Mouse (Mus musculus) forebrain, embryonic 12.5 days (tissue): ENCODE results near the gene Axin2. TPM values are rescaled to one million over a fixed set of nuclear protein-coding genes. Genes with fewer than 3 reads are reported as not detected.

Source experiments
- ATAC-seq: fragments of 200-750 bp; cut with Nextera tagmentation; 2 replicates; pipeline ENCODE4 v1.8.0; 2017; ENCODE audit warnings: moderate TSS enrichment; ENCODE audit not compliant: low FRiP score
- H3K27ac ChIP-seq: fragments of 300-500 bp; sonication (generic); 2 replicates; pipeline ENCODE4 v1.5.1; 2016; ENCODE audit warnings: mild to moderate bottlenecking
- H3K27me3 ChIP-seq: fragments of 300-500 bp; sonication (generic); 2 replicates; pipeline ENCODE4 v1.6.1; 2016; ENCODE audit warnings: mild to moderate bottlenecking
- H3K36me3 ChIP-seq: fragments of 300-500 bp; sonication (generic); replicated peaks from 2 replicates; pipeline ENCODE4 v1.6.1; 2016; ENCODE audit warnings: mild to moderate bottlenecking
- H3K4me1 ChIP-seq: fragments of 300-500 bp; sonication (generic); 2 replicates; pipeline ENCODE4 v1.6.1; 2016
- H3K4me2 ChIP-seq: fragments of 300-500 bp; sonication (generic); 2 replicates; pipeline ENCODE4 v1.6.1; 2016; ENCODE audit warnings: mild to moderate bottlenecking, moderate library complexity
- H3K4me3 ChIP-seq: fragments of 300-500 bp; sonication (generic); replicated peaks from 2 replicates; pipeline ENCODE4 v1.5.1; 2016; ENCODE audit warnings: mild to moderate bottlenecking
- H3K9ac ChIP-seq: fragments of 300-500 bp; sonication (generic); 2 replicates; pipeline ENCODE4 v1.6.1; 2016; ENCODE audit warnings: mild to moderate bottlenecking
- H3K9me3 ChIP-seq: fragments of 300-500 bp; sonication (generic); 2 replicates; pipeline ENCODE4 v1.6.1; 2016
- WGBS: fragments of 180-500 bp; shearing (Covaris S2); methylation state at CpG from one replicate; pipeline ENCODE4 v1.1.7; 2016; 5-methylcytosine and 5-hydroxymethylcytosine counted together
- polyA plus RNA-seq: library from polyadenylated mRNA; unstranded; fragments of >200 nt; fragmentation: Nextera tagmentation; extraction: Ambion mirVana; gene quantifications from 2 replicates; pipeline ENCODE4 v1.2.1, GENCODE M21; 2016

Gene Axin2
- polyA plus RNA-seq, 1 experiment from 2014 or later, result 17.4 TPM

GRCm38 (mm10) chr11:108961651-108962065 is 41.5 kb downstream of the Axin2 start:
- Histone ChIP-seq H3K36me3 (no peaks in the 10 kb centered on the region), H3K4me3 (no peak overlapping the region), H3K27me3 (no peaks in the 10 kb centered on the region), H3K4me1 (peaks cover 15% of the 10 kb centered on the region), H3K9ac (no peak overlapping the region), H3K9me3 (no peaks in the 10 kb centered on the region), H3K27ac (peak overlapping the region; percentile 69), H3K4me2 (peak overlapping the region; percentile 5; the same call in 1 of the 2 replicates)
- 3% methylated on average over 11 of the region's 11 CpGs for WGBS
- no peak for ATAC-seq

GRCm38 (mm10) chr11:108963476-108964232 is 43.5 kb downstream of the Axin2 start:
- H3K27ac ChIP-seq, result no peak overlapping the region; the same call in 1 of the 2 replicates
- H3K27me3 ChIP-seq, result no peaks in the 10 kb centered on the region
- no peak overlapping the region for H3K4me3 ChIP-seq
- H3K36me3 ChIP-seq, result no peaks in the 10 kb centered on the region
- H3K9me3 ChIP-seq, result no peaks in the 10 kb centered on the region
- WGBS, result 85% methylated on average over 15 of the region's 15 CpGs
- H3K4me2 ChIP-seq, result no peak overlapping the region
- no peak for ATAC-seq
- H3K9ac ChIP-seq, result no peak overlapping the region
- peaks cover 9% of the 10 kb centered on the region for H3K4me1 ChIP-seq

- H3K9me3 ChIP-seq, result 0 out of 2 replicates have a peak, but pooled peaks cover 2% of the 10 kb centered on the region
- H3K9ac ChIP-seq, result no peak overlapping the region
- no peak overlapping the region for H3K4me3 ChIP-seq
- no peaks in the 10 kb centered on the region for H3K36me3 ChIP-seq
- WGBS, result 78% methylated on average over 6 of the region's 6 CpGs
- no peak overlapping the region for H3K4me2 ChIP-seq
- H3K27me3 ChIP-seq, result no peaks in the 10 kb centered on the region
- peaks cover 9% of the 10 kb centered on the region for H3K4me1 ChIP-seq
- ATAC-seq, result no peak
- no peak overlapping the region for H3K27ac ChIP-seq
Observed at GRCm38 (mm10) chr11:108965740-108966139, 45.6 kb downstream of the Axin2 start.

- Histone ChIP-seq H3K4me3 (no peak overlapping the region), H3K36me3 (no peaks in the 10 kb centered on the region), H3K4me1 (peaks cover 20% of the 10 kb centered on the region), H3K27ac (no peak overlapping the region), H3K9ac (no peak overlapping the region), H3K27me3 (peaks cover 17% of the 10 kb centered on the region), H3K9me3 (0 out of 2 replicates have a peak, but pooled peaks cover 3% of the 10 kb centered on the region), H3K4me2 (no peak overlapping the region)
- 49% methylated on average over 4 of the region's 4 CpGs for WGBS
- ATAC-seq, result no peak
Observed at GRCm38 (mm10) chr11:108973459-108973858, 53.3 kb downstream of the Axin2 start.

GRCm38 (mm10) chr11:108973866-108974265 is 53.7 kb downstream of the Axin2 start:
- ATAC-seq, result no peak
- WGBS, result 48% methylated on average over 5 of the region's 5 CpGs
- Histone ChIP-seq H3K36me3 (no peaks in the 10 kb centered on the region), H3K27ac (no peak overlapping the region), H3K4me2 (no peak overlapping the region), H3K4me1 (peaks cover 20% of the 10 kb centered on the region), H3K4me3 (no peak overlapping the region), H3K9me3 (0 out of 2 replicates have a peak, but pooled peaks cover 3% of the 10 kb centered on the region), H3K9ac (no peak overlapping the region), H3K27me3 (peaks cover 17% of the 10 kb centered on the region)

GRCm38 (mm10) chr11:108975583-108975982 is 55.4 kb downstream of the Axin2 start:
- no peak for ATAC-seq
- H3K27ac ChIP-seq, result no peak overlapping the region
- 14% methylated on average over 11 of the region's 11 CpGs for WGBS

GRCm38 (mm10) chr11:108980530-108980929 is 60.4 kb downstream of the Axin2 start:
- Histone ChIP-seq H3K4me2 (no peak overlapping the region), H3K4me1 (peaks cover 13% of the 10 kb centered on the region), H3K9ac (no peak overlapping the region), H3K27ac (no peak overlapping the region), H3K9me3 (no peaks in the 10 kb centered on the region), H3K27me3 (peaks cover 1% of the 10 kb centered on the region; the same call in 1 of the 2 replicates), H3K36me3 (no peaks in the 10 kb centered on the region), H3K4me3 (no peak overlapping the region)
- WGBS, result 90% methylated on average over 12 of the region's 12 CpGs
- no peak for ATAC-seq

More at GRCm38 (mm10) chr11:108975583-108975982, 55.4 kb downstream of the Axin2 start:
- no peak overlapping the region for H3K4me3 ChIP-seq
- H3K27me3 ChIP-seq, result peaks cover 17% of the 10 kb centered on the region
- peaks cover 20% of the 10 kb centered on the region for H3K4me1 ChIP-seq
- H3K36me3 ChIP-seq, result no peaks in the 10 kb centered on the region
- H3K4me2 ChIP-seq, result no peak overlapping the region
- H3K9ac ChIP-seq, result no peak overlapping the region
- H3K9me3 ChIP-seq, result 0 out of 2 replicates have a peak, but pooled peaks cover 3% of the 10 kb centered on the region

GRCm38 (mm10) chr11:108981012-108981411 is 60.9 kb downstream of the Axin2 start:
- Histone ChIP-seq H3K9me3 (no peaks in the 10 kb centered on the region), H3K4me2 (no peak overlapping the region), H3K4me3 (no peak overlapping the region), H3K9ac (no peak overlapping the region), H3K36me3 (no peaks in the 10 kb centered on the region), H3K27me3 (no peaks in the 10 kb centered on the region), H3K4me1 (0 out of 2 replicates have a peak, but pooled peaks cover 9% of the 10 kb centered on the region), H3K27ac (no peak overlapping the region)
- 94% methylated on average over 8 of the region's 8 CpGs for WGBS
- no peak for ATAC-seq

GRCm38 (mm10) chr11:108983409-108984064 is 63.4 kb downstream of the Axin2 start:
- no peak for ATAC-seq
- H3K36me3 ChIP-seq, result no peaks in the 10 kb centered on the region
- H3K27ac ChIP-seq, result no peak overlapping the region
- no peaks in the 10 kb centered on the region for H3K9me3 ChIP-seq
- no peak overlapping the region for H3K4me3 ChIP-seq
- no peaks in the 10 kb centered on the region for H3K27me3 ChIP-seq
- H3K4me2 ChIP-seq, result no peak overlapping the region
- 77% methylated on average over 7 of the region's 7 CpGs for WGBS
- no peak overlapping the region for H3K9ac ChIP-seq
- 0 out of 2 replicates have a peak, but pooled peaks cover 9% of the 10 kb centered on the region for H3K4me1 ChIP-seq

GRCm38 (mm10) chr11:108984711-108985419 is 64.7 kb downstream of the Axin2 start:
- H3K4me1 ChIP-seq, result 0 out of 2 replicates have a peak, but pooled peaks cover 9% of the 10 kb centered on the region
- H3K4me3 ChIP-seq, result no peak overlapping the region
- H3K27ac ChIP-seq, result no peak overlapping the region
- H3K9ac ChIP-seq, result no peak overlapping the region
- WGBS, result 80% methylated on average over 5 of the region's 5 CpGs
- no peak for ATAC-seq
- no peak overlapping the region for H3K4me2 ChIP-seq
- no peaks in the 10 kb centered on the region for H3K36me3 ChIP-seq
- no peaks in the 10 kb centered on the region for H3K9me3 ChIP-seq
- H3K27me3 ChIP-seq, result no peaks in the 10 kb centered on the region

GRCm38 (mm10) chr11:108985836-108986235 is 65.7 kb downstream of the Axin2 start:
- no peak for ATAC-seq
- WGBS, result 82% methylated on average over 7 of the region's 7 CpGs
- Histone ChIP-seq H3K4me2 (no peak overlapping the region), H3K9ac (no peak overlapping the region), H3K9me3 (no peaks in the 10 kb centered on the region), H3K27me3 (no peaks in the 10 kb centered on the region), H3K27ac (no peak overlapping the region), H3K36me3 (no peaks in the 10 kb centered on the region), H3K4me1 (0 out of 2 replicates have a peak, but pooled peaks cover 9% of the 10 kb centered on the region), H3K4me3 (no peak overlapping the region)

- Histone ChIP-seq H3K36me3 (no peaks in the 10 kb centered on the region), H3K4me1 (0 out of 2 replicates have a peak, but pooled peaks cover 9% of the 10 kb centered on the region), H3K9ac (no peak overlapping the region), H3K4me2 (no peak overlapping the region), H3K27me3 (no peaks in the 10 kb centered on the region), H3K9me3 (no peaks in the 10 kb centered on the region), H3K4me3 (no peak overlapping the region), H3K27ac (no peak overlapping the region)
- no peak for ATAC-seq
- 86% methylated on average over 3 of the region's 3 CpGs for WGBS
Observed at GRCm38 (mm10) chr11:108987226-108987625, 67.1 kb downstream of the Axin2 start.
